Mouse (Mus musculus) heart, postnatal 14 days (tissue): ENCODE measurements at regions not wholly inside any gene's neighbourhood (a gene's known extent, or its start where the extent isn't known, plus 50 kb on each side); places are given as distances from the start of the nearest gene placed in this dataset.
A peak's percentile ranks its signal among the peaks of the same experiment; 100 is the strongest.

Source experiments
- DNase-seq, 2 experiments: peaks; one replicate each; pipeline ENCODE4 v3.0.0; 2021 to 2022
- intact Hi-C: fragments of 180-260 bp; cut with DNase I; formaldehyde crosslinking; loops from one replicate; pipeline ENCODE4 v1.15.1; 2025

- DNase-seq: no peak
- intact Hi-C loops: no loop called here
These were observed 181.4 kb upstream of the Adgrl2 start for GRCm38 (mm10) chr3:149171766-149172165.

- intact Hi-C loops: no loop called here
These were observed 179.8 kb upstream of the Adgrl2 start for GRCm38 (mm10) chr3:149170191-149170590.

GRCm38 (mm10) chr3:149169442-149169841 lies 179.1 kb upstream of the Adgrl2 start:
- no peak for DNase-seq
- intact Hi-C loops: no loop called here

More at GRCm38 (mm10) chr3:149170191-149170590, 179.8 kb upstream of the Adgrl2 start:
- DNase-seq: no peak

DNA sequence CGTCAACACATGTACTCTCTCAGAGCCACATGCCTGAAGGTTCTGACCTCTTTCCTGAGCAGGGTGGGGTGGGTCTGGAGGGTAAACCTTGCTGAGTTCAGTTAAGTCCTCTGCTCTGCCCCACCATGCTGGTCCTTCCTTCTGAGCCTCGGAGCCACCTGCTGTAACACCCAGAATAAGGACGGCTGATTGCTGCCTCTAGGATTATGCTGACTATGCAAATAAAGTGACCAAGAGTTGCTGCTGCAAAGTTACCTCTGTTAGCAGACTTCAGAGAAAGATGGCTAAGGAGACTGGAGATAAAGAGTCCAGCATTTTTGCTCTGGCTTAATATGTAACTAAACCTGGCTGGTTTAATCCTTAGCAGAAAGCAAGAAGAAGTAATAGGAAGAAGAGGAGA lies 177.6 kb upstream of the Adgrl2 start:
- no peak for DNase-seq
- intact Hi-C loops: no loop called here

DNA sequence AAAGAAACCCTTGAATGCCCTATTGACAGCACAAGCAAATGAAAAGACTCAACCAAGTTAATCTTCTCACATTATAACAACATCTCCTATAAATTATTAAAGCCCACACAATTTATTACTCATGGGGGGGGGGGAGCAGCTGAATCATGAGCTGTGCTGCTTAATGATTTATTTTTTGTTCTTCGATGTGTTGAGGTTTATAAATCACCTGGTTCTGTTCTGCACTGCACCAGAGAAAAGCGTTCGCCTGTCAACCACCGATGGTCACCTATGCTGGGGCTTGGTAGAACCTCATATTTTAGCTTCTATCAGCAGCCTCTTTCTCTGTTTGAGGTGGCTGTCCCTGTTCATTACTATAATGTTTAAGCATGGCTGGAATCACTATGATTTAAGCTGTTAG lies 174.4 kb upstream of the Adgrl2 start:
- intact Hi-C loops: no loop called here
- no peak for DNase-seq

GRCm38 (mm10) chr3:149163591-149163990 lies 173.2 kb upstream of the Adgrl2 start:
- intact Hi-C loops: no loop called here
- no peak for DNase-seq

DNA sequence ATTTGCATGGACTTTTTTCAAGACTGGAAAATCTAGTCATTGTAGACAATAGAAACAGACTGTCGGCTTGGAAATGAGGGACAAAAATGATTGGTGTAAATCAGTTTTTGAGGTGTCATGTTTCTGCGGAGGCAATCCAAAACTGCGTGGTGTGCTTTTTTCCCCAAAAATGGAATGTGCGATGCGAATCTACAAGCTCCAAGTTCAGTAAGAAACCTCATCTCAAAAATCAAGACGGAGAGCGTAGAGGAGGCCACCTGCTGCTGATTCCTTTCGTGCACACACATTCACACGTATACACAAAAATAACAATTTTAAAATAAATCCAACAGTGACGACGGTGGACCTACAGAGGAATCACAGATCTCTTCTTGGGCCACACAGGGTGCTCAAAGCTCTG lies 170.5 kb upstream of the Adgrl2 start:
- intact Hi-C loops: no loop called here

DNA sequence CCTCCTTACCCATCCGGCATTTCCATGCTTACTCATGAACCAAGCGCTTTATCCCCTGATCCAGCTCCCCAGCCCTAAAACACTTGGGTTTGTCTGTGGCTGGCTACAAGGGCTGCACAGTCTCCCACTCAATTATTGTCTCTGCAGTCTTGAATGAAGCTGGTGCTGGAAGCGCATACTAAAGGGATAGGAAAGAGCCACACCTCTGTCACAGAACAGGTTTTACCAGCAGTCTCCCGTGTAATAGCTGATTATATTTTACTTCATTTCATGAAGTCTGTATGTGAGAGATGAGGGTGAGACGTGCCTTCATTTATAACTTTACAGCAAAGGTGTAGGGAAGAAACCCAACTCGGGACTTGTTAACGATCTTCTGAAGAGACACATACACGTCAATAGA lies 167.0 kb upstream of the Adgrl2 start:
- no peak for DNase-seq
- intact Hi-C loops: no loop called here

More for the DNA sequence above, 170.5 kb upstream of the Adgrl2 start:
- DNase-seq: no peak

GRCm38 (mm10) chr3:149152312-149152711 lies 162.0 kb upstream of the Adgrl2 start:
- intact Hi-C loops: no loop called here
- no peak for DNase-seq

- intact Hi-C loops: no loop called here
- DNase-seq: no peak
These were observed 160.4 kb upstream of the Adgrl2 start for GRCm38 (mm10) chr3:149150796-149151195.

DNA sequence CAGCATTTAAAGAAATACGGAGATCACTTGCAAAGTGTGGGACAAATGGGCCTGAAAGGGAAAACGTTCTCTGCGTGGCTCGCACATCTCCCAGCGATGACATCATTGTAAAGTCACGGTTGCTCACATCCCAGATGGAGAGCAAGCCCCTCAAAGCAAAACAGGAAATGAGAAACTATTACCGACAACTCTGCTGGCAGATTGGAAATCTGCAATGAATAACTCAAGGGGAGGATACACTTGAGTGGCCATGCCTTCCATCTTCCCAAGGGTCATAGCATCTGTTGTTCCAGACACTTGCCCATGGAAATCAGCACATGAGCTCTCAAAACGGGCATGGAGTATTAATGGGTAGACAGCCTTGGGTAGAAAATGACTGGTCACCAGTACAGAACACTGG lies 158.3 kb upstream of the Adgrl2 start:
- no peak for DNase-seq
- intact Hi-C loops: no loop called here

DNA sequence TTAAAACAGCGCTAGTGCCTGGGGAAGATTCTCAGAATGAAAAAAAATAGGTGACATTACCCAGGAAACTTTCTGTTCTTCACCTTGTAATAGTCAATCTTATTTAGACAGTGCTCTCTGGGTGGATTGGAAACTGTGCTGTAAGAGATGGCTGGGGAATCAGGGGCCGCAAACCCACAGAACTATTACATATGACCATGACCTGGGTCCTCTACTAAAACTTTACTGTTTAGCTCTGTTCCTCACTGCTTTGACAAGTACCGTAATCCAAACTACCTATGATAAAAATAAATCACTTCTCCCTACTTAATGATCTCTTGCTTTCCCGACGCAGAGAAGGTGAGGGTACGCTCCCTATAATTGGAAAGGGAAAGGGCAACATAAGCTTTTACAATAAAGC lies 157.6 kb upstream of the Adgrl2 start:
- intact Hi-C loops: no loop called here
- no peak for DNase-seq

GRCm38 (mm10) chr3:149146673-149147072 lies 156.3 kb upstream of the Adgrl2 start:
- intact Hi-C loops: no loop called here

DNA sequence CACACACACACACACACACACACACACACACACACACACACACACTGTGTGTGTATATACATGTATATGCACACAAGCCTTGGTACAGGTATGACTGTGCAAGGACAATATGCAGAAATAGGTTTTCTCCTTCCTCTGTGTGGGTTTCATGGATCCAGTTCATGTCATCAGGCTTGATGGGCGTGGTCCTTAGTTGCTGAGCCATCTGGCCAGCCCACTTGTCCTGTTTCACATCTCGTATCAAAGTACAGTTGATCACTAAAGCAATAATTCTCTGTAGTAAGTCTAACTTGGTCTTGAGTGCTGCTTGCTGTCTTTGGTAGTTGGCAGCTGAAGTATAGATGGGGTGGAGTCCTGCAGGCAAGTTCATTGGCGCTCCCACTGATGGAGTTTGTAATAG lies 150.1 kb upstream of the Adgrl2 start:
- intact Hi-C loops: no loop called here
- no peak for DNase-seq

More at GRCm38 (mm10) chr3:149146673-149147072, 156.3 kb upstream of the Adgrl2 start:
- DNase-seq: no peak

GRCm38 (mm10) chr3:149134028-149134938 lies 143.9 kb upstream of the Adgrl2 start:
- intact Hi-C loops: no loop called here
- DNase-seq: no peak

DNA sequence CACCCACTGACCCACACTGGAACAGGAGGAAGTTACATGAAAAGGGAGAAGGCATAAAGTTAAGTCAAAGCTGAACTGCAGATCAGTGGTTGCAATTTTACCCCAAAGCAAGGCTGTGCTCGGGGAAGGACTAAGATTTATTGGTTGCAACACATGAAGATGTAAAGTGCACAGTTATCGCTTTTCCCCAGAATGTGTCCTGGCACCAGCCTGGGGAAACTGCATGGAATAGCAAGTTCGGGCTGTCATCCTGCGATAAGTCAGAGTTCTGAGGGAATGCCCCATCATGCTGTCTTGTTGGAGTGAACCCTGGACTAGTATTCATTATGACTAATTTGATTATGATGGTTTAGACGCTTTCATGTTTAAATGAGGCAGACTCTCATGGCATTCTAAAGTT lies 128.5 kb upstream of the Adgrl2 start:
- no peak for DNase-seq
- intact Hi-C loops: no loop called here

DNA sequence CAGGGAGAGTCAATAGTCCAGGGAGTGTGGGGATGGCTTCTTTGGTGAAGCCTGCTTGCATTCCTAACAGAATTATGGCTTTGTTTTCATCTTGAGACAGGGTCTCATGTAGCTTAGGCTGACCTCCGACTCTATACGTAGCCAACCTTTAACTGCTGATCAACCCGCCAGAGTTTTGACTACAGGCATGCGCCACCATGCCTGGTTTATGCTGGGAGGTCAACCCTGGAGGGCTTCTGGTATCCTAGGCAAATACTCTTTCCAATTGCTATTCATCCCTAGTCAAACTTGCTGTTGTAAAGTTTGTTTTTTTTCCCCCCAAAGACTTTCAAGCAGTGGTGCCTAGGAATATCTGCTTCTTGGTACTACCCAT lies 127.3 kb upstream of the Adgrl2 start:
- DNase-seq: no peak
- intact Hi-C loops: no loop called here

- DNase-seq: peak; percentile 43 to 67
- intact Hi-C loops: no loop called here
These were observed 126.8 kb upstream of the Adgrl2 start for GRCm38 (mm10) chr3:149117018-149117683.

GRCm38 (mm10) chr3:149116604-149117003 lies 126.2 kb upstream of the Adgrl2 start:
- intact Hi-C loops: no loop called here
- no peak for DNase-seq

GRCm38 (mm10) chr3:149115901-149116300 lies 125.5 kb upstream of the Adgrl2 start:
- intact Hi-C loops: no loop called here
- peak; percentile 45 to 58 for DNase-seq

GRCm38 (mm10) chr3:149112878-149113277 lies 122.5 kb upstream of the Adgrl2 start:
- DNase-seq: no peak
- intact Hi-C loops: loop anchor here (5.0 kb wide), 1 partner anchor 119 kb away; no protein-coding TSS in a partner anchor
